Mouse (Mus musculus) lung, adult 2 months (tissue): ENCODE data around the gene Gpsm1. TPM values are rescaled to one million over a fixed set of nuclear protein-coding genes. Genes with fewer than 3 reads are reported as not detected.

Source experiments
- DNase-seq: peaks from one replicate; pipeline ENCODE4 v3.0.0; 2022
- H3K4me1 ChIP-seq: fragments of 200-500 bp; 2 replicates; pipeline ENCODE4 v1.6.1; 2011; ENCODE audit warnings: low read length; ENCODE audit not compliant: control insufficient read depth, insufficient read depth
- H3K4me3 ChIP-seq: fragments of 200-500 bp; replicated peaks from 2 replicates; pipeline ENCODE3; 2011; ENCODE audit warnings: low read depth, mild to moderate bottlenecking, control low read depth, low read length; ENCODE audit errors: extremely low read depth
- CTCF ChIP-seq: fragments of 200-500 bp; IDR thresholded peaks from 2 replicates; pipeline ENCODE4 v1.5.1; 2011; ENCODE audit warnings: mild to moderate bottlenecking, low read length, control low read depth; ENCODE audit not compliant: insufficient read depth
- POLR2A ChIP-seq: fragments of 200-500 bp; IDR thresholded peaks from 2 replicates; pipeline ENCODE4 v1.6.1; 2011; ENCODE audit warnings: low read depth, mild to moderate bottlenecking, control low read depth, low read length, borderline replicate concordance; ENCODE audit errors: extremely low read depth
- WGBS: fragments of 180-500 bp; shearing (Covaris S2); methylation state at CpG from one replicate; pipeline ENCODE4 v1.1.7; 2018; 5-methylcytosine and 5-hydroxymethylcytosine counted together
- polyA plus RNA-seq: library from polyadenylated mRNA; depleted of rRNA; stranded (reverse); fragments of >200 nt; gene quantifications from 2 replicates; pipeline ENCODE4 v1.2.3, GENCODE M21; 2012; rRNA removed

Gpsm1 gene
- polyA plus RNA-seq, 1 experiment: 56.2 TPM

- TF ChIP-seq POLR2A (no peak), CTCF (no peak)
- no peak for DNase-seq
- under 1% methylated on average over 45 of the region's 45 CpGs for WGBS
- H3K4me3 ChIP-seq: peak overlapping the region; percentile 89
- peaks cover 10% of the 10 kb centered on the region for H3K4me1 ChIP-seq
Observed at GRCm38 (mm10) chr2:26388682-26389153, 73.4 kb downstream of the Gpsm1 start.

DNA sequence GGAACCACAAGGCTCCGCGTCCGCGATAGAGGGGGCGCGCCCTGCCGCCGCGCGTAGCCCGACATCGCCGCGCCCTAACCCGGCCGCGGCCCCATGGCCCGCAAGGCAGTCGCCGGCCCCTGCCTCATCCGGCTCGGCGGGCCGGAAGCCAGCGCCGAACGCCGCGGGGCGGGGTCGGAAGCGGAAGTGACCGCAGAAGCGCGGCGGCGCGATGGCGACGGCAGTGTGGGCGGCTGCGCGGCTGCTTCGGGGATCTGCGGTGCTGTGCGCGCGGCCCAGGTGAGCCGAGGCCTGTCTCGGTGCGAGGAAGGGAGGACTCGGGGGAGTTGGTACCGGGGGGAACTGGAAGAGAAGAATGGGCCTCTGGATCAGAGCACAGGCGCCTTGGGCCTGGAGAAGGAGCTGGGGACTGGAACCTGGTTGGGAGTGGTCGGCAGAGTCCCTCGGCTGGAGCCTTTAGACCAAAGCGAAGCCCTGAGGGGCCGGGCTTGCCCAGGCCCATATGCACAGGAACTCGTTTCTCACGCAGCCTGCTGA, 73.9 kb downstream of the Gpsm1 start, which contains the start of the genes Entr1 and Pmpca:
Entr1 (minus strand) TSS at position 163 of the 537 bp plus-strand sequence.
Pmpca (plus strand) TSS at position 186 of the 537 bp plus-strand sequence.
- DNase-seq: peak; percentile 85

DNA sequence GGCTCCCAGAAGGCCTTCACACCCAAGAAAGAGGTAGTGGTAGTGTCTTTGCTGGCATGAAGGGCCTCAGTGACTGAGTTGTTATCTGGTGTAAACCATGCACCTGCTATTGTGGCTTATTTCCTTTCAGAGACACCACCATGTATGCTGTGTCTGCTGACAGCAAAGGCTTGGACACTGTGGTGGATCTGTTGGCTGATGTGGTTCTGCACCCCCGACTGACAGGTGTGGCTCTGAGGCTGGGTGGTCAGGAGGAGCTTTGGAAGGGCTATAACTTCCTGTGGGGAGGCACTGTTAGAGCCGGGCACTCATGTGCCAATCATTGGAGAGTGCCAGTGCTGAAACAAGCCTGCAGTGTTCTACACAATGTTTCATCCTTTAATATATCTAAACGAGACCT, 75.6 kb downstream of the Gpsm1 start:
- Histone ChIP-seq H3K4me1 (peaks cover 10% of the 10 kb centered on the region), H3K4me3 (no peak overlapping the region)
- TF ChIP-seq CTCF (no peak), POLR2A (no peak)
- no peak for DNase-seq
- WGBS: 73% methylated on average over 3 of the region's 3 CpGs

More for the DNA sequence above, 73.9 kb downstream of the Gpsm1 start, which contains the start of the genes Entr1 and Pmpca:
- TF ChIP-seq CTCF (no peak), POLR2A (peak; percentile 76; the same call in 1 of the 2 replicates)
- under 1% methylated on average over 59 of the region's 60 CpGs for WGBS
- H3K4me3 ChIP-seq: peak within 1 kb of the TSS; percentile 89
- peaks cover 10% of the 10 kb centered on the region for H3K4me1 ChIP-seq

GRCm38 (mm10) chr2:26391617-26392016, 76.3 kb downstream of the Gpsm1 start:
- peaks cover 10% of the 10 kb centered on the region for H3K4me1 ChIP-seq
- TF ChIP-seq POLR2A: no peak
- no peak for TF ChIP-seq CTCF
- 90% methylated on average over 6 of the region's 6 CpGs for WGBS
- H3K4me3 ChIP-seq: no peak overlapping the region
- no peak for DNase-seq

Other genes starting within 250 kb of the Gpsm1 start
- gene Nacc2, start 192.3 kb upstream of the Gpsm1 start, polyA plus RNA-seq: 26.3 and 36.5 TPM in 2 replicates
- not detected in 2 replicates for gene Lhx3, start 107.2 kb upstream of the Gpsm1 start, polyA plus RNA-seq
- gene Qsox2, start 78.0 kb upstream of the Gpsm1 start, polyA plus RNA-seq: 20.4 and 24.5 TPM in 2 replicates
- 6.6 and 7.9 TPM in 2 replicates for gene Ccdc187, start 21.0 kb upstream of the Gpsm1 start, polyA plus RNA-seq
- gene Dnlz, start 36.6 kb downstream of the Gpsm1 start, polyA plus RNA-seq: 16.3 and 16.4 TPM in 2 replicates
- 27.1 and 30.6 TPM in 2 replicates for gene Card9, start 45.4 kb downstream of the Gpsm1 start, polyA plus RNA-seq
- 27.9 and 31.0 TPM in 2 replicates for gene Snapc4, start 65.1 kb downstream of the Gpsm1 start, polyA plus RNA-seq
- 89.2 and 94.4 TPM in 2 replicates for gene Entr1, start 73.8 kb downstream of the Gpsm1 start, polyA plus RNA-seq
- 20.0 and 28.1 TPM in 2 replicates for gene Pmpca, start 73.8 kb downstream of the Gpsm1 start, polyA plus RNA-seq
- 26.4 and 27.2 TPM in 2 replicates for gene Inpp5e, start 93.7 kb downstream of the Gpsm1 start, polyA plus RNA-seq
- gene Sec16a, start 129.7 kb downstream of the Gpsm1 start, polyA plus RNA-seq: 69.0 and 72.8 TPM in 2 replicates
- gene Notch1, start 201.1 kb downstream of the Gpsm1 start, polyA plus RNA-seq: 108 and 124 TPM in 2 replicates